Mouse (Mus musculus) right cerebral cortex, postnatal 14 days (tissue): ENCODE measurements around the gene Mrtfb.

Experiments used
- DNase-seq: peaks from one replicate; pipeline ENCODE4 v3.0.0; 2022

Mrtfb gene

GRCm38 (mm10) chr16:13409530-13410163 lies 153.4 kb downstream of the Mrtfb start:
- no peak for DNase-seq

DNA sequence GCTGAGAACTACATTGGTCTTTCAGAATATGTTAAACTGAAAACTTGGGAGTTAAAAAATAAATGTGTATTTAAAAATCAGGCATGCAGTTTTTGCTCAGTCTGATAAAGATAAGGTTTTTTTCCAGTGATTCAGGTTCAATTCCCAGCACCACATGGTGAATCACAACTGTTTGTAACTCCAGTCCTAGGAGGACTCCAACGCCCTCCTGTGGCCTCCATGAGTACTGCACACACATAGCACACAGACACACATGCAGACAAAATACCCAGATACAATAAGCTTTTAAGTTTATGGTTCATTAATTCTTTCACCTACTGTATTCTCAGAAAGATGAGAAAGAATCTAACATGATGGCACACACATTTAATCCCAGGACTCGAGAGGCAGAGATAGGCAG lies 154.5 kb downstream of the Mrtfb start:
- no peak for DNase-seq

DNA sequence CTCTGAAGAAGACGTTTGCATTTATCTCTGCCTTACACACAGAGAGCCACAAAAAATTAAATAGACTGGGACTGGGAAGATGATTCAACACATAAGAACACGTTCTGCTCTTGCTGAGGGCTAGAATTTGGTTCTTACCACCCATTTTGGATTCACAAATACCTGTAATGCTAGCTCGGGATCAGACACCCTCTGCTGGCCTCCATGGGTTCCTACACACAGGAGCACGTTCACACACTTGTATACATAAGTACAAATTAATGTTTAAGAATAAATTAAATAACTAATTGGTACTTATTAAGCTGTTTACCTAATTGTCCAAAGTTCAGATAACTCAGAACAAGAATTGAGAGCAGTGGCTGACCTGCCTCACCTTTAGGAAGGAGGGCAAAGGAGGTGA lies 155.2 kb downstream of the Mrtfb start:
- no peak for DNase-seq

DNA sequence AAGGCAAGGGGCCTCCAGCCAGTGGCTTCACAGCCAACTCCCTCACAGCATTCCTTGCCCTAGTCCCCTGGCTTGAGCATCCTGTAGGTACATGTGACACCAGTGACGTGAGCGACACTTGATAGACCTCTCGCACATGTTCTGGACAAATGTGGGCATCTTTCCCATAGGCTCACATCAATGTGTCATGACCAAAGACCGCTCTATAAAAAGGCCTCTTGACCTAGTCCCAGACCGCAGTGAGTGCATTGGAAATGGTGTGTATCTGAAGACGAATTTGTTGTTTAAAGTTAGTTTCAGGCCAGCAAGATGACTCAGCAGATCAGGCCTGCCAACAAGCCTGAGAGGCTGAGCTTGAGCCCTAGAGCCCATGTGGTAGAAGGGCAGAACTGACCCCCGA lies 158.3 kb downstream of the Mrtfb start:
- DNase-seq, result no peak

DNA sequence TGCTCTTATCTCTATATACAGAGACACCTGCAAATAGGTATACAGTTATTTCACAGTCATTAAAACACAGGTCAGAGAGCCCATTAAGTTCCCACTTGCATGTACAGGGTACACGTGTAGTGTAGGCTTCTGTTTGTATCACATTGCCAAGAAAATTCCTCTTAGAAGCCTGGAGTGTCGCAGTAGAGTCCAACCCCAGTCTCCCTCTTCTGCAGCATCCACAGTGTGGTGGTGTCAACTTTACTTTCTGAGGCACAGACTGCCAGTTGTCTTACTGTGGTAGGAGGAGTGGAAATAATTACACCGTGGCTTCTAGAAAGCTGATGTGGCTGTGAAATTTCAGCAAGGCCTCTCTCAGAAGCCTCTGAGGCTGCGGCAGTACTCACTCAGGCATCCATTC lies 158.7 kb downstream of the Mrtfb start:
- no peak for DNase-seq

DNA sequence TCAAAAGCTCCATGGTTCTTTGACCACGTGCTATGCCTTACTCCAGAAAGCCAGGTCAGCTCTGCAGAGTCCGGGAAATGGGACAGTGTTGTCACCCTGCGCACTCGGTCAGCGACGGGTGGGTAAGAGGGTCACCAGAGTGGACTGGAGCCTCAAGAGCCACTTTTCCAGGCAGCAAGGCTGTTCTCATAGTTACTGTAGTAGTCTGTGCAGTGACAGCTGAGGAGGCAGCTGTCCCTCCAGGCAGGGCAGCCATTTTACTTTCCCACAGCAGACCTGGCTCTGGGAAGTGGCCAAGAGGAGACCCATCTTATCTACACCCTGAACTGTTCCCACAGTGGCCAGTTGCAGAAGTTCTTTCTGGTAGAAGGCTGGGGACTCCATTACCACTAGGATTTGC lies 159.2 kb downstream of the Mrtfb start:
- DNase-seq, result no peak

DNA sequence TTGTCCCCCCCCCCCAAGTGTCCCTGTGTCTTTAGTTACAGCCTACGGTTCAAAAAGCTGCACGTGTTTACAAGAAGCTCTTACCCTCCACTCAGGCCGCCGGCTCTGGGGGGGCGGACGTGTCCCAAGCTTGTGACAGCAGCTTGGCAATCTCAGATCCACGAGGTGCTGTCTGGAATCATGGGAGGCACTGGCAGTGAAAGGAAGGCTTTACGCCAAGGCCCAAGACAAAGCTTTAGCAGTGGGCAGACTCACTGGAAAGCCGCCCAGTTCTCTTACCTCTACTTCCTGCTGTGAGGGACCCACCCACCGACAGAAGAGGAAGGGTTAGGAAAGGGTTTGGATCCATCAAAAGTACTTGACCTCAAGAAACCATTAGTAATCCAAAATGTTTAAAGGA lies 160.2 kb downstream of the Mrtfb start:
- peak; percentile 35 for DNase-seq

- DNase-seq, result no peak
Measured at GRCm38 (mm10) chr16:13417904-13418303, 161.6 kb downstream of the Mrtfb start.

GRCm38 (mm10) chr16:13419752-13420151 lies 163.5 kb downstream of the Mrtfb start:
- no peak for DNase-seq

GRCm38 (mm10) chr16:13422522-13422921 lies 166.2 kb downstream of the Mrtfb start:
- no peak for DNase-seq

DNA sequence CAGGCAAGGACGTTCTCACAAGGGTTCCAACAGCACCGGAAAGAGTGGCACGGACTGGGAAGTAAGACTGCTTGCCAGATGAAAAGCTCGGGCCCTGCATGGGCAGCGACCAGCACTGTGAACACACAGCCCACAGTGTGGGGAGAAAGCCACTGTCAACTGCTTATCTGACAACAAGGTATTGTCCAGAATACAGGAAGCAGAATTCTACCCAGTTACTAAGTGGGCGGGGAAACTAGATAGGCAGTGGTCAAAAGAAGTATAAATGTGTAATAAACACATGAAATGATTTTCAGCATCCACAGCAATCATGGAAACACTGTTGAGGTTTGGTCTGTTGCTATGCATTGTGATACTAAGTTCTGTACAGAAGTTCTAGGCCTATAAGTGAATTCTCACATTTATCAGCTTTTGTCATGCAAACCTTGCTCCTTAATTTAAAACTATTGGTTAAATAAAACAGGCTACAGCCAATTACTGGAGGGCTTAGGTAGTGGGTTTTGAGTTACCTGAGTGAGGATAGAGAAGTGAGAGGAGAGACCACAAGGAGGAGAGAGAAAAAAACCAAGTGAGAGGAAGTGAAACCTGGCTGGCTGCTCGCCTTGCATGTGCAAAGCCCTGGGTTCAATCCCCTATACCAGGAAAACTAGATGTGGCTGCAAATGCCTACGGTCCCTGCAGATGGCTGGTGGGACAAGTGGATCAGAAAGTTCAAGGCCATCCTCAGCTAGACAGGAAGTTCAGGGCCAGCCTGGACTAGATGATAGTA lies 167.5 kb downstream of the Mrtfb start:
- no peak for DNase-seq

- DNase-seq, result no peak
Measured at GRCm38 (mm10) chr16:13425804-13426203, 169.5 kb downstream of the Mrtfb start.

GRCm38 (mm10) chr16:13426831-13427589 lies 170.7 kb downstream of the Mrtfb start:
- DNase-seq, result no peak

DNA sequence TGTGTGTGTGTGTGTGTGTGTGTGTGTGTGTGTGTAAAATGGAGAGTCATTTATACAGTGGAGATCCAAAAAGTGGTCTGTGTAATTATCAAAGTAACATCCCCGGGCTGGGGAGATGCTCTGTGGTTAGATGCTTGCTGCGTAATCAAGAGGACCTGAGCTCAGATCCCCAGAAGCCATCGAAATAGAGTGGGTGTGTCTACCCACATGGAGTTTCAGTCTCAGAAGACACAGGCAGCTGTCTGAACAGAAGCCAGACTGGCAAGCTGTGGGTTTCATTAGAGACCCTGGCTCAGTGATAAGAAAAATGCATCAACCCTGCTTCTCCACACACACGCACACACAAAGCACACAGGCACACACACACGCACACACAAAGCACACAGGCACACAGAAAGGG lies 171.8 kb downstream of the Mrtfb start:
- DNase-seq, result no peak

GRCm38 (mm10) chr16:13428806-13429205 lies 172.5 kb downstream of the Mrtfb start:
- DNase-seq, result no peak

GRCm38 (mm10) chr16:13429921-13430606 lies 173.8 kb downstream of the Mrtfb start:
- DNase-seq, result no peak

GRCm38 (mm10) chr16:13430940-13431339 lies 174.7 kb downstream of the Mrtfb start:
- DNase-seq, result no peak

DNA sequence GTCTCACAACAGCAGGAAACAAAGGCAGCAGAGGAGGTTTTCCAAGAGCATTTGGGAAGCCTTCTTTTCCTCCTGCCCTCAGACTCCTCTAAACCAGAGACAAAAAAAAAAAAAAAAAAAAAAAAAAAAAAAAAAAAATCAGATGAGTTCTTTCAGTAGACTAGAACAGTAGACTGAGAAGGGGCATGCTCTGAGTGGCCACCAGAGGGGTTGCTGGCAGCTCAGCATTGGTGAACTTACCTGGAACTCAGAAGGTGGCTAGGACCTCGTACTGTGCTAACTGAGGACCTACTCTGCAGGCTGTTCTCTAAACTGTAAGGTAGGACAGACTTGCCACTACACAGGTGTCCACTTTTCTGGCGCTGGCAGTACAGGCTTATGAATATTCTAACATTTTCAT lies 179.3 kb downstream of the Mrtfb start:
- DNase-seq, result no peak

DNA sequence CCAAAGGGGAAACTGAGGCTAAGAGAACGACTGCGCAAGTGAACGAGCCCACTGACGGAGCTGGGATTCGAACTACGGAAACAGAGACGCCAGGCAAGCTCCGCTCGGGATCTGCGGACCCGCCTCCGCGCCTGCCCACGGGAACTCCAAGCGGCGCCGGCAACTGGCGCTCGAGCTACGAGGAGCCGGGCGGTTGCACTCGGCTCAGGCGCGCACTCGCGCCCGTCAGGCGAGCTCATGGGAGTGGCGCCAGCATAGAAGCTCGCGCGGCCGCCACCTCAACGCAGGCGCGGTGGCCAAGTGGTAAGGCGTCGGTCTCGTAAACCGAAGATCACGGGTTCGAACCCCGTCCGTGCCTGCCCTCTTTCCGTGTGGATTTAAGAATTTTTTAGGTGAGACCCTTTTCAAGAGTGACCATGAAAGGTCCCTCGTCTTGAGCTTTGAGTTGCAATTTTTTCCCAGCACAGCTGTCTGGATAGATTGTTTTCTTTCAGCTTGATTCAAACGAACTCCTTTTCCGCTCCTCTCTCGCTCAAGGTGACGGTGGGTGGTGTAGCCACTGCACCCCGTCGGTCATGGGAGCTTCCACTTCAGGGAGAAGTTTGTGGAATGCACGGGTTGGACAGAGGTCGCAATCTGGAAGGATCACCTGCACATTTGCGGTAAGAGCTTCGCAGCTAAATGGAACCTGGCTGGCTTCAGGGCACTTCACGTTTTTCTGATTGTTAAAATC lies 180.9 kb downstream of the Mrtfb start:
- DNase-seq, result peak; percentile 95

DNA sequence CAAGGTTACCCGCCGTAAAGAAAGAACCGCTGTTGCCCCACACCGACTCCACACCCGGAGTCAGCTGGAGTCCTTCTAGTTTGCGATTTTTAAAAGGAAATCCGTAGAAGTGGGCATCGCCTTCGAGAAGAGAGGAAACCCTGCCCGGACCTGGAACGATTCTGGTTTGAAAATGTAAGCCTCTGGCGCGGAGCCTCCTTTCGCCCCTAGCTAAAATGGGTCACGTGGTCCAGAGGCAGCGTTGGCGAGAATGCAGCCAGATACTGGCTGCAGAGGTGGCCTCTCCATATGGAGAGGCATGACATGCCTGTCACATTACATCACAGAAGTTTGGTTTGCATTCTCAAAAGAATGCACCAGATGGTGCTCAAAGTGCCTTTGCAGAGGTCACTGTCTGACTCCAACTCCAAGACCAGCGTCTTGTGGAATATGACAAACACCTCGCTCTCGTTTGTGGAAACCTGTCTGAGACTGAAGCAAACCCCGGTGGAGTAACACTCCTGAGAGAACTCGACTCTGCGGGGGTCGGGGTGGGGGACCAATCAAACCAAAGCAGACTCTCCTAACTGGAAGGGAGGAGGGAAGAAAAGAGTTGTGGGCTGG lies 181.6 kb downstream of the Mrtfb start:
- peak; percentile 39 for DNase-seq

GRCm38 (mm10) chr16:13440468-13440867 lies 184.2 kb downstream of the Mrtfb start:
- DNase-seq, result no peak

GRCm38 (mm10) chr16:13443764-13444163 lies 187.5 kb downstream of the Mrtfb start:
- DNase-seq, result no peak
